Mouse (Mus musculus) fat pad, adult 2 months (tissue): ENCODE measurements around the gene Phgdh.
A peak's percentile ranks its signal among the peaks of the same experiment; 100 is the strongest.

ENCODE experiments used
- DNase-seq: peaks from one replicate; pipeline ENCODE4 v3.0.0-alpha.2; 2011; ENCODE audit warnings: low read depth, low spot score; ENCODE audit errors: extremely low read depth

Gene Phgdh

DNA sequence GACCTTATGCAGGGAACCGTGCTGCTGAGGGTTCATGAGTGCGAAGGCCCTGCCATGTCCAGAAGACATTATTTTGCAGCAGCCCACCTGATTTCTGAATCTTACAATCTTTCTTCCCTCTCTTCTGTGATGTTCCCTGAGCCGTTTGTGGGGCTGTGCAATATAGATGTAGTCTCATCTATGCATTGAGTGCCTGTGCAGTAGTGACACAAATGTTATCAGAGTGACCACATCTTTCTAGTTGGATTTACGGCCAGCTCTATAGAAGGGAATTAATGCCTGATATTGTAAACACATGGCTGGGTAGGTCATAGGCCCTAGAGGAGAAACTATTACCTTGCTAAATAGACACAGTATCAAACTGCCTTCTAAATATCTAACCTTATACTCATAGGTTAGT is 39.5 kb downstream of the Phgdh start:
- no peak for DNase-seq

DNA sequence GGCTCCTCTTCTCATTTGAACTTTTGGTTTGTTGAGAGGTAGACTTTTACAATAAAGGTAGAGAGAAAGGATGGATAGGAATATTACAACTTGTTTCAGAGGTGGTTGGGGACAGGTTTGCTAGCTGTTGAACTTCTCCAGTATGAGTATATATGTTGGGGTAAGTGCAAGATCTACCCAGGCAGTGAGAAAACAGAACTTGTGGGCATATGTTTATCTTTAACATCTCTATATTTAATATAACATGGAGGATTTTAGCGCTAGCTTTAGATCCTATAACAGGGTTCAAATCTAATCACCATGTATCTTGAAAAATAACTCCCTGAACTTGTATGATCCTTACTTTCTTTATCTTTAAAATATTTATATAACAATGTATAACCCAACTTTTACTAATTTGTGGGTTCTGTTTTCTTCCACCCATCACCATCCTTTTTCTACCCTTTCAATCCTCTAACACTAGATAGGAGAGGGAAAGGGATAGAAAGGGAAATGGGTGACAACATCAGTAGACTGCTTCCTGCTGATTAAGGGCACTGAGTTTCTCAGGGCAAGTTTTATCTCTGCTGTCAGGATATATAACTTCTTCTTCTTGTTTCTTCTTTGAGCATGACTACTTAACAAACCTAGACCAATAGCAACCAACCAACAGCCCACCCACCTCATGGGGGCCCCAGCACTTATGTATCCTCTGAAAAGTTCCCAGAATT is 40.2 kb downstream of the Phgdh start:
- no peak for DNase-seq

DNA sequence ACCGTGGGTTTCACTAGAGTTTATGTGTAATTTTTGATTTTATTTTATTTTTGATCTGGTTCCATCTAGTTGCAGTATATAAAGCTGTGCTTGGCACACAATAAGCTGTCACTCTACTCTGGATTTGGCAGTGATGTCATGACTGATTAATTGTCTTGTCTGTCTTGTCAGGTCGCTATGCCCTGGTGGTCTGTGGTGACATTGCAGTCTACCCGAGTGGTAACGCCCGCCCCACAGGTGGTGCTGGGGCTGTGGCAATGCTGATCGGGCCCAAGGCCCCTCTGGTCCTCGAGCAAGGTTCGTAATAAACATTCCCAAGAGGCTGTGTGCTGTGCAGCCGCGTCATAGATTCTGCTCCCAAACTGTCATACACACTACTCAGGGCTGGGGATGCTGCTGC is 43.8 kb downstream of the Phgdh start:
- no peak for DNase-seq

DNA sequence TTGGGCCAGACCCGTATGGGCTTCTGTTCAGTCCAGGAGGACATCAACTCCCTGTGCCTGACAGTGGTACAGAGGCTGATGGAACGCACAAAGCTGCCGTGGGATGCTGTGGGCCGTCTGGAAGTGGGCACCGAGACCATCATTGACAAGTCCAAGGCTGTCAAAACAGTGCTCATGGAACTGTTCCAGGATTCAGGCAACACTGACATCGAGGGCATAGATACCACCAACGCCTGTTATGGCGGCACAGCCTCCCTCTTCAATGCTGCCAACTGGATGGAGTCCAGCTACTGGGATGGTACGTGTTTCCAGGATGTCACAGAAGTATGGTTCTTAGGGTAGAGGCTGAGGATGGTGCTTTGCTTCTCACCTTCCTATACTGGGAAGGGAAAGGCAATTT is 48.7 kb downstream of the Phgdh start:
- no peak for DNase-seq

DNA sequence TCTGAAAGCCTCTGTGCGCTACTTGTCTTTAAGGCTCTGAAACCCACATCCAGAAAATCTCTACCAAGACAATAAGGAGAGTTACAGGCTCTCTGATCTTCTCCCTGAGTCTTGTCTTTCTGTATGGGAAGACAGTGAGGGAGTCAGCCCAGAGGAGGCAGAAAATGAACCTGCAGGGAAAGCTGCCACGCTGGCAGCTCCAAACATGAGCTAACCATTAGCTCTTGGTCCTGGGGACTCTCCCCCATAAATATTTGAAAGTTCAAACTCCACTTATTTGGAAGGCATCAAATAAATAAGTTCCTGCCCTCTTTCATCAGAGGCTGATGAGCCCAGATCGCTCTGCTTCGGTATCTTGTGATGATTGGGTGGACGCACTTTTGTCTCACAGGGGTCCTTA is 56.6 kb downstream of the Phgdh start:
- DNase-seq: no peak

DNA sequence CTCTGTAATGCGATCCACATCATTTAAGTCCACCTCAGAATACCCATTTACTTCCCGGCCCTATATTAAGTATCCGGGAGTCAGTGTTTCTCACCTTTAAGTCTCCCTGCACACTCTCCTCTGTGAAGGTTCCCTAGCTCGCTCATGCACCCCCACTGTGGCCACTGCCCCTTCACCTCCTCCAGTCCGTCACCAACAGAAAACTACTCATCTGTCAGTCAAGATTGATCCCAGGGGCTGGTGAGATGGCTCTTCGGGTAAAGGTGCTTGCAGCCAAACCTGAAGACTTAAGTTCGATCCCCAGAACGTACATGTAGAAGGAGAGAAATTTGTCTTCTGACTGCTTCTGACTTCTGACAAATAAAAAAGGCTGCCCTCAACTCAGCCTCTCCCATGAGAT is 57.4 kb downstream of the Phgdh start:
- no peak for DNase-seq

DNA sequence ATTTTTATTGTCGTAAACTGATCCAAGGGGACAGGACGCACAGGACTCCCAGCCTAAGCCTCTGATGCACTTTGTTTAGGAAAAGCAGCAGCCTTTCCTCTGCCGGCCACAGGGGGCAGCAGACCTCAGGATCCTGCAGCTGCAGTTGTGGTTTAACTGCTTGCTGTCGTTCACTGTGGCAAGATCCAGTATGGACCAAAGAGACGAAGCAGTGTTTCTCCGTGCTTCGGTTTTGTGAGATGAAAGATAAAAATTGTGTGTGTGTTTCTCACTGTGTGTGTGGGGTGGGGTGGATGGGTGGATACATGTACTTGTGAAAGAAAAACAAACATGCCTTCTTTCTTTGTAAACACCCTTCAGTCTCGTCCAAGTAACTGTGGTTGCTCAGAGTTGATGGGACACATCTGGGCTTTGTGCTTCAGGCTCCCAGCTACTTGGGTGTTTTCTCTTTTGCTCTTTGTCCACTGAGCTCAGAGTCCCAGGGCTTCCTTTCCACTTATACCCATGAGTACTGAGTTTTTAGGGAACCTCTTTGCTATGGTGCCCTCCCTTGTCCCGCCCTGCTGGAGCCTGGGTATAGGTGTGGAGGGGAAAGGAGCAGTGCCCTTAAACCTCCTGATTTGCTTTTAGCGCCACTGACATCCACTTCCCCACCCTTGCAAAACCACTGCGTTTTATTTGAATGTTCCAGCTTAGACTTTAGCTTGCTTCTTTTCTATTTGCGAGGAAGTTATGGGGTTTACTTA is 58.7 kb downstream of the Phgdh start:
- no peak for DNase-seq

DNA sequence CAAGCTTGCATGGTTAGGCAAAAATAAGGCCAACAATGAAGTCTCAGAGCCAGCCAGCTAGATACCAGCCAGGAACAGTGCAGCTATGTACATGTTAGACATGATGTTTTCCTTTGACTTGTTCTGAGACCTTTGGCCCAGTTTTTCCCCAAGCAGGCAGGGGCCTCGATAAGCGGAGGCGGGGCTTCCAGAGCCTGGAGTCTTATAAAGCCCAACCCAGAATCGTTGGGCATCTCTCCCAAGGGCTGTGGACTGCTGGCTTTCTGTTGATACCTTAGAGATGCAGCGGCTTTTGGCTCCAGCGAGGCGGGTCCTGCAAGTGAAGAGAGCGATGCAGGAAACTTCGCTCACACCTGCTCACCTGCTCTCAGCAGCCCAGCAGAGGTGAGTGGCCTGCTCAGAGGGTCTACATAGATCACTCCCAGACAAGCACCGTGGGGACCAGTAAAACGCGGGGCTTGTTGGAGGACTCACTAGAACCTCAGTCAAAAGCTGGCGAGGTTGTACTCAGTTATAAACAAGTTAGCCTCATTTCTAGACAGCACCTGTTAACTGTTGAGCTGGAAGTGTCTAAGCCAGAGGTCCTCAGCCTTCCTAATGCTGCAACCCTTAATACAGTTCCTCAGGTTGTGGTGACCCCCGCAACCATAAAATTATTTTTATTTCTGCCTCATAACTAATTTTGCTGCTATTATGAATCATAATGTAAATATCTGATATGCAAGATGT is 59.4 kb downstream of the Phgdh start, which contains the start of gene Hmgcs2:
Gene Hmgcs2 (plus strand): TSS at position 232 of the 729 bp plus-strand sequence.
- DNase-seq: no peak

DNA sequence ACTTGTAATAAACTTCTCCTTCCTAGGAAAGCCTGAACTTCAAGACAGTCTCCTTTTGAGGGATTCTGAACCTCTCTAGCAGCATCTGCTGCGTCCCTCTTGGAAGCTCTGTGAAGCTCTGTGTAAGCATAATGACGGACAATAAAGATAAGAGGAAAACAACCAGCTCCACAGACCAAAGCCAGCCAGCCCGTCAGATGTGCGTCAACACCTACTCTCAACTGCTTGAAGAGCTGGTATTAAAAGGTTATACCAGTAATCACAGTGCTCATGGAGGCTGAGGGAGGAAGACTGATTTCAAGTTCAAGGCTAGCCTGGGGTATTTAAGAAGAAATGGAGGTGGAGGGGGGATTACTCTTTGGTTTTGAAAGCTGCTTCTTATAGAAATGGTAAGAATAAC is 60.1 kb downstream of the Phgdh start:
- DNase-seq: no peak

DNA sequence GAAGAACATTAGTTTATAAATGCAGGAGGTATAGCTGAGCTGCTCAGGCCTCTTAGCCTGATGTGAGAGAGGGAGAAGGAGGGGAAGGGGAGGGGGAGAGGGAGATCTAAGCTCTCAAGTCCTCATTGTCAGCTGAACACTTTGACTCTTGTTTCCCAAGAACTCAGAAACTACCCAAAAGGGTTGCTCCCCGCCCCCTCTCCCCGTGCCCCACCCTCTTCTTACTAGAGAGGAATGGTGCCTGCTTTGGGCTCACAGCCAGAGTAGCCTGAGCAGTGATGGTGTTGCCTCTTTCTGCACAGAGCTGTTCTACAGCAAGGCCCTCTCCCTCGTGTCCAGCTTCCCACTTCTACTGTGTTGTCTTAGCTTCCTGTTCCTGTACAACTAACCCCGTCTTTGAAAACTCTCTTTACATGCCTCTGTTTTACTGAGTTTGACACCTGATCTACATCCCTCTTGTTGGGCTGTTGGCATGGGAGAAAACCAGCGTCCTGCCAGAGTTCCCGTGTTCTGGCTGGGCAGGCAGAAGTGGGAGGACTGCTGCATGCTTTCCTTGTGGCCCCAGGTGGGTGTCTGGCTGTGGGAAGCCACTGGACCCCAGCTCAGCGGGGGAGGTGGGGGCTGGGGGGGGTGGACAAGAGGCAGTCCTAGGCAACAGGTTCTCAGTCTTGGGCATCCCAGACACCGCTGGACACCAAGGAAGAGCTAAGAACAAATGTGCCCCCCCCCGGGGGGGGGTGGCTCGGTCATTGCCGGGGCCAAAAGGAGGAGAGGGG is 66.0 kb downstream of the Phgdh start:
- no peak for DNase-seq

DNA sequence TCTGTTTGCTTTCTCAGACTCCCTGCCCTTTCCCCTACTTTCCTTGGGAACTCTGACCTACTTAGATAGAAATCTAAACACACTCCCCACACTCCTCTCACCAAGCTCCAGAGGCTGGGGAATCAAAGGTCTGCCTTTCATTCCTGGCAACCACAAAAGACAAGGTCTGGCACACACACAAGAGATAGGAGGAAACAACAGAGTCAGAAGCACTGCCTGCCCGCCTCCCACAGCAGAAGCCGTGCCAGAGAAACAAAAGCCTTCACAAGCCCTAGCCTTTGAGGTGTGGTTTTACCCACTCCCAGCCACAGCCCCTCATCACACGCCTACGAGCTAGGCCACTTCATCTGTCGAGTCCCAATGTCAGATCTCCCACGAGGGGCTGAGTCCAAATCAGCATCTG is 72.5 kb downstream of the Phgdh start:
- peak; percentile 31 for DNase-seq
